Mouse (Mus musculus) mammary gland, adult 2 months (tissue): ENCODE data around the gene Cyp26a1. TPM values are rescaled to one million over a fixed set of nuclear protein-coding genes. Genes with fewer than 3 reads are reported as not detected.

ENCODE experiments used
- polyA plus RNA-seq: library from polyadenylated mRNA; depleted of rRNA; stranded (reverse); fragments of >200 nt; gene quantifications from 2 replicates; pipeline ENCODE4 v1.2.3, GENCODE M21; 2012; ENCODE audit warnings: low replicate concordance; rRNA removed

Cyp26a1 gene
- 0.10 and 0.47 TPM in 2 replicates for polyA plus RNA-seq

GRCm38 (mm10) chr19:37697651-37698272, at the start of gene Cyp26a1:
Gene Cyp26a1, plus strand, starts transcription at chr19:37697798.

GRCm38 (mm10) chr19:37685281-37685680, 12.3 kb upstream of the Cyp26a1 start, which contains the start of gene Cyp26c1:
Gene Cyp26c1, plus strand, starts transcription at chr19:37685581.

Other genes starting within 250 kb of the Cyp26a1 start
- gene Exoc6, start 147.4 kb upstream of the Cyp26a1 start, polyA plus RNA-seq = 6.1 and 14.1 TPM in 2 replicates
- not detected in 2 replicates for gene Cyp26c1, start 12.2 kb upstream of the Cyp26a1 start, polyA plus RNA-seq